Mouse (Mus musculus): ENCODE measurements around the gene Itpr2. TPM values are rescaled to one million over a fixed set of nuclear protein-coding genes. Genes with fewer than 3 reads are reported as not detected.

The Itpr2 gene
- polyA plus RNA-seq, 1 experiment, result 18.0 TPM

DNA sequence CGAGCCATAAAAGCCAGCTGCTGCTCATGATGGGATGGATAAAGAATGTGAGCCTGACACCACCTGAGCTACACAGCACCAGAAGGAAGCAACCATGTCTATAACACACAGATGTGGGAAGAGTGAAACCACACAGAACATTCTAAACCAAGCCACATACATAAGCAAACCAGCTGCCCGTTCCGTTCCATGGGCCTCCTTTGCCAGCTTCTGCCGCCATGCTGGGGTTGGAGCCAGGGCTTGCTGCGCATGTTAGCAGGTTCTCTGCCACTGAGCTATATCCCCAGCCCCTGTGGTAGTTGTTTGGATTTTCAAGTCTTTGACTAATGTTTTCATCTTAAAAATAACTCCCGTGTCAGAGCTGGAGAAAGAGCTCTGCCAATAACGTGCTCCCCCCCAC is 87.9 kb downstream of the Itpr2 start:
- H3K27ac ChIP-seq (ENCODE audit: insufficient read depth, low read length), result no peak overlapping the region
- H3K4me1 ChIP-seq (ENCODE audit: control insufficient read depth, insufficient read depth, insufficient read length), result peaks cover 8% of the 10 kb centered on the region; the same call in 1 of the 2 replicates
- WGBS, result 70% methylated on average over 7 of the region's 7 CpGs
- H3K4me3 ChIP-seq (ENCODE audit: extremely low read depth, insufficient read depth, insufficient read length), result no peak overlapping the region
- no peak for DNase-seq (ENCODE audit: low read depth in 1 of 2, low spot score in 2 of 2)
- H3K36me3 ChIP-seq (ENCODE audit: control insufficient read depth, insufficient read depth, low read length), result peaks cover 9% of the 10 kb centered on the region
- TF ChIP-seq POLR2A (IDR thresholded peaks at IDR 0.05; ENCODE audit: low read depth, low read length) (no peak), CTCF (IDR thresholded peaks at IDR 0.05; ENCODE audit: extremely low read depth, insufficient read depth, insufficient read length, insufficient replicate concordance) (no peak)
- no peaks in the 10 kb centered on the region for H3K27me3 ChIP-seq (ENCODE audit: control insufficient read depth, insufficient read depth, low read length)

DNA sequence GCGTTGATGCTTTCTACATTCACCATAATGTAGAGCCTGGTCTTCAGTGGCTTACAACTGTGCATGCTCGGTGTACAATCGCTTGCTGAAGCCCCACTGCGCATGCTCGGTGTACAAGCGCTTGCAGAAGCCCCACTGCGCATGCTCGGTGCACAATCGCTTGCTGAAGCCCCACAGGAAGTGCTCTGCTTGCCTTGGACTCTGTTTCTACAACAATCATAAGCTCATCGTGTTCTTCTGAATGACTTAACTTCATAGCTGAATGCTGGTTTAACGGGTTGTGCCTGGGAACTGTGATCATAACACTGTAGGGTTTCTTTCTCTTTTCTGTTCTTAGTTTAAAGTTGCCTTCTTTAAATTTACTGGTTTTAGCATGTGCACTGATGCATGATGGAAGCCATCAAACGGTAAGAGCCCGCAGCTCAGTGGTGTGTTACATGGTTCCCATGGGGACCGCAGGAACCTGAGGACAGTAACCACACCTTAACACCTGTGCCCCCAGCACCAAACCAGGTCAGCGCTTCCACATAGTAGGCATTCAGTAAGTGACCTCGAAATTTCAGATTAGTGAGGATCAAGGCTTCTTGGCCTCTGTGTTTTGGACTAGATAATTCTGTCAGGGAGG is 90.5 kb downstream of the Itpr2 start:
- peak; percentile 62 to 67 for DNase-seq (ENCODE audit: low read depth in 1 of 2, low spot score in 2 of 2)
- 54% methylated on average over 16 of the region's 16 CpGs for WGBS
- Histone ChIP-seq H3K4me1 (ENCODE audit: control insufficient read depth, insufficient read depth, insufficient read length) (peaks cover 8% of the 10 kb centered on the region; the same call in 1 of the 2 replicates), H3K27ac (ENCODE audit: insufficient read depth, low read length) (peak overlapping the region; percentile 25; the same call in 1 of the 2 replicates), H3K27me3 (ENCODE audit: control insufficient read depth, insufficient read depth, low read length) (no peaks in the 10 kb centered on the region), H3K4me3 (ENCODE audit: extremely low read depth, insufficient read depth, insufficient read length) (no peak overlapping the region), H3K36me3 (ENCODE audit: control insufficient read depth, insufficient read depth, low read length) (peaks cover 7% of the 10 kb centered on the region)
- TF ChIP-seq CTCF (IDR thresholded peaks at IDR 0.05; ENCODE audit: extremely low read depth, insufficient read depth, insufficient read length, insufficient replicate concordance) (no peak), POLR2A (IDR thresholded peaks at IDR 0.05; ENCODE audit: low read depth, low read length) (no peak)

DNA sequence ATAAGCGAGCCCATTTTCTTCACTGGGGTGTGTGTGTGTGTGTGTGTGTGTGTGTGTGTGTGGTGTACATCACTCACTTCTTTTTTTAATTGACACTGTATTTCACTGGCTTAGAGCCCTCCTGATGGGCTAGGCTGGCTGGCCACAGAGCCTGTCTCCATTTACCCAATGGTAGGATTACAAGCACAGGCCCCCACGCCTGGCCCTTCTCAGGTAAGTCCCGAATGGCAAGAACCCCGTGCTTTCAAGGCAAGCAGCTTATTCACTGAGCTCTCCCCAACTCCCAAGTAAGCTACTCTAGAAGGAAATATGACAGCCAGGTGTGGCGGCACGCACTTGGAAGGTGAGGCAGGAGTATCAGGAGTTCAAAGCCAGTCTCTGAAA is 91.6 kb downstream of the Itpr2 start:
- Histone ChIP-seq H3K4me1 (ENCODE audit: control insufficient read depth, insufficient read depth, insufficient read length) (peaks cover 8% of the 10 kb centered on the region; the same call in 1 of the 2 replicates), H3K27me3 (ENCODE audit: control insufficient read depth, insufficient read depth, low read length) (no peaks in the 10 kb centered on the region), H3K27ac (ENCODE audit: insufficient read depth, low read length) (no peak overlapping the region), H3K36me3 (ENCODE audit: control insufficient read depth, insufficient read depth, low read length) (peaks cover 4% of the 10 kb centered on the region), H3K4me3 (ENCODE audit: extremely low read depth, insufficient read depth, insufficient read length) (no peak overlapping the region)
- WGBS, result 81% methylated on average over 6 of the region's 6 CpGs
- no peak for TF ChIP-seq POLR2A (IDR thresholded peaks at IDR 0.05; ENCODE audit: low read depth, low read length)
- TF ChIP-seq CTCF (IDR thresholded peaks at IDR 0.05; ENCODE audit: extremely low read depth, insufficient read depth, insufficient read length, insufficient replicate concordance), result no peak
- no peak for DNase-seq (ENCODE audit: low read depth in 1 of 2, low spot score in 2 of 2)

DNA sequence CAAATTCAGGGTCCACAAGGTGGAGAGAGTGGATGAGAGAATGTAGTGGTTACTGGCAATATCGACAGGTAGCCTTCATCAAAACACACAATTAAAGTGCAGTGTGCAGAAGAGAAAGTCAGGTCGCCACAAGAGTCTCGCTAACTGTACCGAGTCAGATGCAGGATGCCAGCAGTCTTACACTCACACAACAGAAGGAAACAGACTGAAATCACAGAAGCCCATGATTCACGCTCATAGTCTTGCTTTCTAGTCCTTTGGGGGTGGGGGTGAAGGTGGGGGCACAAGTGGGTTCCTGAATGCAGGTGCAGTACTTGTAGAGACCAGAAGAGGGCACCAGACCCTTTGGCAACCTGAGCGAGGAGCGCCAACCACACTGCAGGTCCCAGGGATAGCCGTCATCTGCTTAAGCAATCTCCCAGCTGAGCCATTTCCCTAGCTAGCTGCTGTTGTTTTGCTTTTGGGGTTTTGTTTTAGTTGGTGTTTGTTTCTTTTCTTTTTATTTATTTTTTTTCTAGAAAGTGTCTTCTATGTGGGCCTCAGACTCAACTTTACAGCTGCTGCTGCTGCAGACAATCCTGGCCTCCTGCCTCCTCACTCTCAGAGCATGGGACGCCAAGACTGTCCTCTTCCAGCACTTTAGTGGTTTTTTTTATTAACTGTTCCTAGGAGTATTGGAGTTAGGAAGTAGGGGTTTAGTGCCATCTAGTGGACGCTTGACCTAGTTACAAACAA is 92.2 kb downstream of the Itpr2 start:
- Histone ChIP-seq H3K27ac (ENCODE audit: insufficient read depth, low read length) (no peak overlapping the region), H3K36me3 (ENCODE audit: control insufficient read depth, insufficient read depth, low read length) (peaks cover 3% of the 10 kb centered on the region), H3K27me3 (ENCODE audit: control insufficient read depth, insufficient read depth, low read length) (no peaks in the 10 kb centered on the region), H3K4me3 (ENCODE audit: extremely low read depth, insufficient read depth, insufficient read length) (no peak overlapping the region), H3K4me1 (ENCODE audit: control insufficient read depth, insufficient read depth, insufficient read length) (peaks cover 8% of the 10 kb centered on the region; the same call in 1 of the 2 replicates)
- DNase-seq (ENCODE audit: low read depth in 1 of 2, low spot score in 2 of 2), result peak; percentile 65 to 75
- TF ChIP-seq CTCF (IDR thresholded peaks at IDR 0.05; ENCODE audit: extremely low read depth, insufficient read depth, insufficient read length, insufficient replicate concordance) (peak; percentile 85), POLR2A (IDR thresholded peaks at IDR 0.05; ENCODE audit: low read depth, low read length) (no peak)
- 26% methylated on average over 10 of the region's 10 CpGs for WGBS

DNA sequence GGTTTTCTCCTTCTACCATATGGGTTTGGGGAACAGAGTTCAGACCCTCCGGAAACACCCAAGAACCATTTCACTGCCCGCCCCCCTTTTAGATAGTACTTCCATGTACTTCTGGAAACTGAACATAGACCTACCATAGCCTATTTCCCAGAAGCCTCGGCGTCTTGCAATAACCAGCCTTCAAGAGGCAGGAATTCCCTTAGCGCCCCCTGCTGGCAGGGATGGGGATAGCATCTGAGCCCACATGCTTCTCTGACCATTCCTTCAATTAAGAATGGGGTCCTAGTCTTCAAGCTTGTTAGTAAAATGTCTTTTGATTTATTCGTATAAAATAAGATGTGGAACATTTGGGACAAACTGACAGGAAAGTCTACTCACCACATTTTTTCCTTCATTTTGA is 96.6 kb downstream of the Itpr2 start:
- no peaks in the 10 kb centered on the region for H3K4me1 ChIP-seq (ENCODE audit: control insufficient read depth, insufficient read depth, insufficient read length)
- no peak overlapping the region for H3K27ac ChIP-seq (ENCODE audit: insufficient read depth, low read length)
- TF ChIP-seq CTCF (IDR thresholded peaks at IDR 0.05; ENCODE audit: extremely low read depth, insufficient read depth, insufficient read length, insufficient replicate concordance), result peak; percentile 67; the same call in 1 of the 2 replicates
- no peak for TF ChIP-seq POLR2A (IDR thresholded peaks at IDR 0.05; ENCODE audit: low read depth, low read length)
- peak; percentile 12 to 27 for DNase-seq (ENCODE audit: low read depth in 1 of 2, low spot score in 2 of 2)
- no peak overlapping the region for H3K4me3 ChIP-seq (ENCODE audit: extremely low read depth, insufficient read depth, insufficient read length)
- H3K36me3 ChIP-seq (ENCODE audit: control insufficient read depth, insufficient read depth, low read length), result peaks cover 9% of the 10 kb centered on the region
- WGBS, result 44% methylated on average over 6 of the region's 6 CpGs
- no peaks in the 10 kb centered on the region for H3K27me3 ChIP-seq (ENCODE audit: control insufficient read depth, insufficient read depth, low read length)

DNA sequence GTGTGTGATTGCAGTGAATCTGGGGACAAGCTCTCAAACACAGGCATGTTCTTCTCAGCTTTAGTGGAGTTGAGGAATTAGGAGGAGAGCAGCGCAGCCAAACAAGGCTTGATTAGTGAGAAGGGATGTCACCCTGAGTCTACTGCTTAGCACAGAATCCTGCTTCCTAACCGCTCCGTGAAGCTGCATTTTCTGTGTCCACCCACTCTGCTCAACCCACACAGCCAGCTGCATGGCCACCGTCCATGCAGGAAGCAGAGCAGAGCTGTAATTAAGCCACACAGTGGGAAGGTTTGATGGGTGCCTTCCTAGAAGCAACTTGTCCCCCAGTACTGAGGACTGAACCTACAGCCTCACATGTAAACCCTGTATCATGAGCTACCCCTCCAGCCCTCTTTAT is 97.1 kb downstream of the Itpr2 start:
- no peak overlapping the region for H3K4me3 ChIP-seq (ENCODE audit: extremely low read depth, insufficient read depth, insufficient read length)
- WGBS, result 96% methylated on average over 4 of the region's 4 CpGs
- H3K36me3 ChIP-seq (ENCODE audit: control insufficient read depth, insufficient read depth, low read length), result peaks cover 9% of the 10 kb centered on the region
- TF ChIP-seq POLR2A (IDR thresholded peaks at IDR 0.05; ENCODE audit: low read depth, low read length), result no peak
- TF ChIP-seq CTCF (IDR thresholded peaks at IDR 0.05; ENCODE audit: extremely low read depth, insufficient read depth, insufficient read length, insufficient replicate concordance), result no peak
- no peak overlapping the region for H3K27ac ChIP-seq (ENCODE audit: insufficient read depth, low read length)
- no peaks in the 10 kb centered on the region for H3K27me3 ChIP-seq (ENCODE audit: control insufficient read depth, insufficient read depth, low read length)
- H3K4me1 ChIP-seq (ENCODE audit: control insufficient read depth, insufficient read depth, insufficient read length), result no peaks in the 10 kb centered on the region
- no peak for DNase-seq (ENCODE audit: low read depth in 1 of 2, low spot score in 2 of 2)

DNA sequence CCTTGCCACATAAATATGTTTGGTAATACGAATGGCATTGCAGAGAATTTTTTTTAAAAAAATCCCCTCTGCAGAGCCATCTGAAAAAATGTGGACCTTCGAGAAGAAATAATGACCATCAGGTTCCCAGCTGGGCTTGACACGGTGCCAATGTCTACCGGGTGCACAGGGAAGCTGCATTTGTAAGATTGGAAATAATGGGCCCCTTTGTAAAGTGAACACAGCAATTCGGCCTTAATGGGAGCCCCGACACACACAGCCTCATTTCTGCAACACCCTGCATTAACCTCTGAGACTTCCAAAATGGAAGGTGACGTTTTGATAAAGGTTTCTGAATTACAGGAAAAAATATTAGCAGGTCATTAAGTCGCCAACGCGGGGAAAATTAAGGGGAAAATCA is 97.9 kb downstream of the Itpr2 start:
- 94% methylated on average over 10 of the region's 10 CpGs for WGBS
- H3K36me3 ChIP-seq (ENCODE audit: control insufficient read depth, insufficient read depth, low read length), result peaks cover 9% of the 10 kb centered on the region
- no peak for DNase-seq (ENCODE audit: low read depth in 1 of 2, low spot score in 2 of 2)
- TF ChIP-seq POLR2A (IDR thresholded peaks at IDR 0.05; ENCODE audit: low read depth, low read length) (no peak), CTCF (IDR thresholded peaks at IDR 0.05; ENCODE audit: extremely low read depth, insufficient read depth, insufficient read length, insufficient replicate concordance) (no peak)
- no peaks in the 10 kb centered on the region for H3K27me3 ChIP-seq (ENCODE audit: control insufficient read depth, insufficient read depth, low read length)
- no peak overlapping the region for H3K27ac ChIP-seq (ENCODE audit: insufficient read depth, low read length)
- no peaks in the 10 kb centered on the region for H3K4me1 ChIP-seq (ENCODE audit: control insufficient read depth, insufficient read depth, insufficient read length)
- no peak overlapping the region for H3K4me3 ChIP-seq (ENCODE audit: extremely low read depth, insufficient read depth, insufficient read length)
